Mouse (Mus musculus): ENCODE results near the gene Pik3r1. TPM values are rescaled to one million over a fixed set of nuclear protein-coding genes. Genes with fewer than 3 reads are reported as not detected.

Gene Pik3r1
- 12.2 and 13.4 TPM in 2 replicates for polyA plus RNA-seq (2021; fragmentation: Nextera tagmentation)
- long read RNA-seq, experiment 1, partial matches to known transcripts = 14 of 23 reads
- long read RNA-seq, experiment 1, other reads (novel, unspliced or antisense) = 8 of 23 reads
- long read RNA-seq, experiment 2, full-length matches to known transcripts = 55 of 110 reads
- long read RNA-seq, experiment 2, partial matches to known transcripts = 18 of 110 reads
- long read RNA-seq, experiment 2, other reads (novel, unspliced or antisense) = 37 of 110 reads

GRCm38 (mm10) chr13:101767809-101768629, at the start of gene Pik3r1:
TSS of gene Pik3r1 (minus strand) at chr13:101768217.

All from layer of hippocampus, adult 6 months (tissue).